Mouse (Mus musculus) activated CD4-positive, CD25-positive, alpha-beta regulatory T cell, adult 4 months (primary cell): ENCODE data around the gene Mtrf1l. TPM values are rescaled to one million over a fixed set of nuclear protein-coding genes. Genes with fewer than 3 reads are reported as not detected.
A peak's percentile ranks its signal among the peaks of the same experiment; 100 is the strongest.

ENCODE experiments used
- ATAC-seq: one replicate; pipeline ENCODE4 v1.8.0; 2017
- polyA plus RNA-seq, 2 experiments: library from polyadenylated mRNA; unstranded; fragments of 100-300 nt; shearing (Covaris generic); gene quantifications; one replicate each; pipeline ENCODE4 v1.2.1; 2017

Mtrf1l gene
- polyA plus RNA-seq, 2 experiments from 2014 or later = 4.4 to 5.5 TPM

GRCm38 (mm10) chr10:5804691-5805156, 19.0 kb downstream of the Mtrf1l start:
- no peak for ATAC-seq

- no peak for ATAC-seq
These were observed 20.0 kb downstream of the Mtrf1l start for GRCm38 (mm10) chr10:5803739-5804138.

DNA sequence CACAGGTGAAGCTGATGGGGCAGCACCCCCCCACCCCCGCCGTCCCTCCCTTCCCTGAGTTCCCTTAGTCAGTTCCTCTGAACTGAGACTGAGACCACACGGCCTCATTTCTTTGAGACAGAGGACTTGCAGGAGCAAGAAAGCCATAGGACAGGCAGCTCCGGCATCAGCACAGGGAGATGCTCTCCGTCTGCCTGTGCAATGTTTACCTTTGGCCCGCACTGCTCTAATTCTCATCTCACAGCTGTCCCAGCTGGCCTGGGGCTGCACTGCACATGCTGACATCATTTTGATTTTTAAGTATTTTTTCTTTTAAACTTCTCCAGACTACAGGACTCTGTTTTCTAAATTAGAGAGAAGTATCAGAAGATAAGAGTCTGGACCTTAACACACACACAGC, 20.8 kb downstream of the Mtrf1l start:
- ATAC-seq = no peak

DNA sequence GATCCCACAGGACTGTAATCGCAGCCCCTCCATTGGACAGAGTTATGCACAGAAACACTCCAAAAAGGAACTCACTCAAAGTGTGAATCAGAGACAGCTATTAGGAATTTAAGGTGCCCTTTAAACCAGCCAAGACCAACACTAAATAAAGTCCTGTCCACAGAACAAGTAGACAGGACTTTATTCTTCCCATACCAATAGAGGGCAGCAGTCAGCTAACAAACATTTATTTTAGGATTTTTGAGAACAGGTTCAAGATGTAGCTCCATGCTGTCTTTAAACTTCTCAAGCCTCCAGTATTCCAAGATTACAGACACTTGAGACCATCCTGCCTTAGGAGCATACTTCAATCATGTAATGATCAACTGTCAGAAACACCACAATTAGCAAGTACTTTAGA, 23.2 kb downstream of the Mtrf1l start:
- ATAC-seq = no peak

GRCm38 (mm10) chr10:5798069-5798468, 25.6 kb downstream of the Mtrf1l start:
- ATAC-seq = no peak

GRCm38 (mm10) chr10:5790657-5791056, 33.1 kb downstream of the Mtrf1l start:
- ATAC-seq = no peak

GRCm38 (mm10) chr10:5786923-5787322, 36.8 kb downstream of the Mtrf1l start:
- peak; percentile 40 for ATAC-seq

Other genes with a start within 250 kb of the Mtrf1l start
- not detected for gene Myct1, start 230.1 kb downstream of the Mtrf1l start, polyA plus RNA-seq
- not detected for gene Vip, start 184.7 kb downstream of the Mtrf1l start, polyA plus RNA-seq
- gene Fbxo5, start 18.3 kb downstream of the Mtrf1l start, polyA plus RNA-seq = 10 to 100 TPM; 32.7 to 37.9 TPM
- gene Rgs17, start 98.5 kb upstream of the Mtrf1l start, polyA plus RNA-seq = not detected